Mouse (Mus musculus) cerebellum, adult 9-11 months (tissue): Measurements from ENCODE around the gene Gm20388.

Experiments
- DNase-seq: peaks from one replicate; pipeline ENCODE4 v3.0.0; 2022

Gene Gm20388

GRCm38 (mm10) chr8:121770845-121771752, 1860.5 kb downstream of the Gm20388 start:
- DNase-seq = no peak

GRCm38 (mm10) chr8:121773876-121774275, 1863.2 kb downstream of the Gm20388 start:
- DNase-seq = no peak

- peak; percentile 71 for DNase-seq
Observed at GRCm38 (mm10) chr8:121782493-121782892, 1871.9 kb downstream of the Gm20388 start.

DNA sequence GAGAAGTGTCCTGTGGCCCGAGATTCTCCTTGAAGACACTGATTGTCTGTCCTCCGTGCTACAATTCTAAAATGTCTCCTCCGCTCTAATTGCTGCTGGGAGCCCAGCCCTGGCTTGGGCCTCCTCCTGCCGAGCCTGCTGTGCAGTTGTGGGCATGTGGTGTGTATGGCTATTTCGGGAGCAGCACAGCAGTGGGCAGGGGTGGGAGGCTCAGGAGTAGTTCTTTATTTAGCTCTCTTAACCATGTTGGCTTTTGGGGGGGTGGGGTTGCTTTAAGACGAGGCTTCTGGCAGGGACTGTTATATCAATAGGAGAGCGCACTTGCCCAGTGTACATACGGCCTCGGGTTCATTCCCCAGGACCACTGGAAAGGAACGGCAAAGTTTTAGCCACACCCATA, 1875.9 kb downstream of the Gm20388 start:
- DNase-seq = no peak

DNA sequence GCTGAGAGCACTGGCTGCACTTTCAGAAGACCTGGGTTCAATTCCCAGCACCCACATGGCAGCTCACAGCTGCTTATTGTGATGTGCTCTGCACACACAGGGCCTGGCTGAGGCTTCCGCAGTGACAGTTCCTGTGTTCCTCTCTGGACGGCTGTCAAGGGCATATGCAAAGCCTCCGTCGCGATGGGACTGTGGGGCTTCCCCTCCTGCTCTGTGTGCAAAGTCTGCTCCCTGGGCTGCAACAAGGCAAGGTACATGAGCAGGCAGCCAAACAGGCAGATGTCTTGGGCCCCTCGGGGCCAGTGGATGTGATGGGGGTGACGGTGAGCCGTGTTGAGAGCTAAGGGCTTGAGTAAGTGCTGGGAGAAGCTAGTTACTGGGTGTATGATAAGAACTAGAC, 1878.1 kb downstream of the Gm20388 start:
- DNase-seq = no peak

DNA sequence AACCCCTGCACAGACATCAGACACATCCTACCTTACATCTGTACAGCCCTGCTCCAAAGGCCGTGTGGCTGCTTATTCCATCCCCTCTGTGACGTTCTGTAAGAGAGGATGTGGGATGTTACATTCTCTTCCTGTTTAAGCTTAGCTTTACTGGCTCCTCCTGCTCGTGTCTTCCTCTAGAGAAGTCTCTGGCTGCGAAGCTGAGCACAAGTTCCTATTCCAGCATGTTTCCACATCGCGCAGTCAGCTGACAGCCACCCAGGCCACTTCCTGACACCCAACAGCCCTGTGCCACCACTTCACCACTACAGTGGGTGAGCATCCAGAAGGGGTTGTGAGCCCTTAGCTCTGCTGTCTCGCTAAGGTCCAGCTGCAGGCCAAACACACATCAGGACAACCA, 1881.5 kb downstream of the Gm20388 start:
- no peak for DNase-seq

DNA sequence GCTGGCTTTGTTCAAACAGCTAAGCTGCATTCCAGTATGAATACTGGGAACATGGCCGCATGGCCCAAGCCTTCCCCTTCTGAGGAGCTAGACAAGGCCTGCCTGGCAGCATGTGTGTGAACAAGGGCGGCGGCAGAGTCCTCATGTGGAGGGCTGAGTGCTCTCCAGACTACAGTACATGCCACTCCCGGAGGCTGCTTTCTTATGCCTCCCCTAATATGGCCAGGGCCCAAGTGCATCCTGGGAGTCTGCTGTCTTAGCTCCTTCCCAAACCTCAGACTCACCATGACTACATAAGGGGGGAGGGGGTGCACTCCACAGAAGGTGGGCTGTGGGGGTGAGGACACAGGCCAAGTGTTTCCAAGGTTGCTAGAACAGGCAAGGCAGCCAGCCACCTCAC, 1882.0 kb downstream of the Gm20388 start:
- no peak for DNase-seq

GRCm38 (mm10) chr8:121794151-121794550, 1883.5 kb downstream of the Gm20388 start:
- no peak for DNase-seq

DNA sequence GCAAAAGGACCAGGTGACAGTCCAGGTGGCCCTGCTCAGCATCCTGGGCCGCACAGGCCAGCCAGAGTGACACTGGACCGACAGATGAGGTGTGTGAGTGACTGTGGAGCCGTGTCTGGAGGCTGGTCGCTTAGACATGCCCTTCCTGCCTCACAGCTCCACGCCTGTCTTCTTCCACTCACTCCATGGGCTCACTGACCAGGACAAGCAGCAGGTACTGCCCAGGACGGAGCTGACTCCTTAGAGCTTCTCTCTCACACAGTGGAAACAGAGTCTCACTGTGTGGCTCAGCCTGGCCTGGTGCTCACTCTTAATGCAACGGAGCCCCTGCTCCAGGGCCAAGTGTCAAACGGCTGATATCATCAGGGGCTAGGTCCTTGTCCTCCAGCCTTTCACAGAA, 1884.8 kb downstream of the Gm20388 start:
- no peak for DNase-seq

GRCm38 (mm10) chr8:121796406-121796805, 1885.8 kb downstream of the Gm20388 start:
- no peak for DNase-seq

- DNase-seq = no peak
Observed at GRCm38 (mm10) chr8:121798401-121798800, 1887.8 kb downstream of the Gm20388 start.

GRCm38 (mm10) chr8:121804829-121805228, 1894.2 kb downstream of the Gm20388 start:
- DNase-seq = peak; percentile 53

DNA sequence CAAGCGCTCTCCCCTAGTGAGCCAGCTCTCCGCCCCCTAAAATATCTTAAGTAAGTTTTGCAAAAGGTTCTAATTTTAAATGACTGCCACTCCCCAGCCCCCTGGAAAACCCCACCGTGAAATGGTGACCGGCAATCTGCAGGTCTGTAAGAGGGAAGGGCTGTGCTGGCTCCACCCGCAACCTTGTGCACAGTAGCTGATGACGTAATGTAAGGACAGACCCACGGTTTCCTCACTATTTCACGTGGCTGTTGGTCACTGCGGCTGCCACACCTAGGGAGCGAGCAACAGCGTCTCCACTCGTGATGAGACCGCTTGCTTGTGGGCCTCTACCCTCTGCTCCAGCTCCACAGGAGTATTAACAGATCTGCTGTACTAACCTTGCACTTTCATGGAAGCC, 1895.5 kb downstream of the Gm20388 start:
- no peak for DNase-seq

- no peak for DNase-seq
Observed at GRCm38 (mm10) chr8:121808032-121808431, 1897.4 kb downstream of the Gm20388 start.

GRCm38 (mm10) chr8:121809524-121810155, 1899.0 kb downstream of the Gm20388 start:
- no peak for DNase-seq

- no peak for DNase-seq
Observed at GRCm38 (mm10) chr8:121811502-121811901, 1900.9 kb downstream of the Gm20388 start.

GRCm38 (mm10) chr8:121811931-121812570, 1901.4 kb downstream of the Gm20388 start:
- no peak for DNase-seq

DNA sequence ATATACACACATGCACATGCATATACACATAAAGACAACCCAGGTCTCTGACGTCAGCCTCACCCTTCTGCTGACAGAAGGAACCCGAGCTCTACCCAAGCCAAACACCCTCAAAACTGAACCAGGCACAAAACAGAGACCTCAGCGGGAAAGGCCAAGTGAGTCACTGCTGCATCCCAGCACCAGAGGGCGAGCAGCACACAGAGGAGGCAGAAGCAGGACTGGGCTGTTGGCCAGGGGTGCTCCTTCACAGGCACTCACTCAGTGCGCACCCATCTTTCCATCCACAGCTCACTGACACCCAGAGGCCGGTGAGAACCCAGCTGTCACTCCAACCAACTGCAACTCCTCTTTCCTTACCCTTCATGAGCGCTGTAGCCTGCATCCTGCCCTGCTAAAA, 1907.6 kb downstream of the Gm20388 start:
- peak; percentile 5 for DNase-seq

GRCm38 (mm10) chr8:121820840-121821239, 1910.2 kb downstream of the Gm20388 start:
- DNase-seq = no peak

DNA sequence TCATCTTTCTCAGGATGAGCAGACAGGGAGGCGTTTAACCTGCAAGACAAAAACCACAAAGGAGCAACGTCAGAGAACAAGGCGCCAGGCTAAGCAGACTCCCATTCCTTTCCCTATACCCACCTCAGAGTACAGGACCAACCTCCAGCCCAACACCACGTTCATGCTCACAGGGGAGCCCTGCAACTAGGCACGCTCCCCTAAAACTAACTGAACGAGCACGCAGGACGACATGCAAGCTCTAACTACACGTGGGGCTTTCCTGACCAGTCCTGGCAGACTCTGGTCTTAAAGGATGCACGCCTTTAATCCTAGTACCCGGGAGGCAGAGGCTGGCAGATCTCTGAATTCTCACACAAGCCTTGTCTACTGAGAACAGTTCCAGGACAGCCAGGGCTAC, 1910.7 kb downstream of the Gm20388 start:
- DNase-seq = no peak

GRCm38 (mm10) chr8:121821770-121822169, 1911.1 kb downstream of the Gm20388 start:
- no peak for DNase-seq

DNA sequence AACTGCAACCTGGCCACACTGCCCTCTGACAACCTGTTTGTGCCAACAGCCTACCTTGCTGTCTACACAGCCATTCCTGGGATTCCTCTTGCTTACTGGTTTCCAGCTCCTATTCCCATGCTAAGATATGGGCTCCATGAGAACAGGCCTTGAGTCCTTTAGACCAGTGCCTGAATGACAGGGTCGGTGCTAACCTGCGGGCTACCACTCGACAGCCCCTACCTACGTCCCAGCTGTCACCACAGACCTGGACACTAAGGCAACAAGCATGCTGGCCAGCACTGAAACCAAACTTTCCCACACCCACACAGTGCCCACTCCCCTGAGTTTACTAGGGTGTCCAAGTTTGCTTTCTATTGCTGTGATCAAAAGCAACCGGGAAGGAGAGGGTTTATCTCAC, 1917.1 kb downstream of the Gm20388 start:
- peak; percentile 9 for DNase-seq

DNA sequence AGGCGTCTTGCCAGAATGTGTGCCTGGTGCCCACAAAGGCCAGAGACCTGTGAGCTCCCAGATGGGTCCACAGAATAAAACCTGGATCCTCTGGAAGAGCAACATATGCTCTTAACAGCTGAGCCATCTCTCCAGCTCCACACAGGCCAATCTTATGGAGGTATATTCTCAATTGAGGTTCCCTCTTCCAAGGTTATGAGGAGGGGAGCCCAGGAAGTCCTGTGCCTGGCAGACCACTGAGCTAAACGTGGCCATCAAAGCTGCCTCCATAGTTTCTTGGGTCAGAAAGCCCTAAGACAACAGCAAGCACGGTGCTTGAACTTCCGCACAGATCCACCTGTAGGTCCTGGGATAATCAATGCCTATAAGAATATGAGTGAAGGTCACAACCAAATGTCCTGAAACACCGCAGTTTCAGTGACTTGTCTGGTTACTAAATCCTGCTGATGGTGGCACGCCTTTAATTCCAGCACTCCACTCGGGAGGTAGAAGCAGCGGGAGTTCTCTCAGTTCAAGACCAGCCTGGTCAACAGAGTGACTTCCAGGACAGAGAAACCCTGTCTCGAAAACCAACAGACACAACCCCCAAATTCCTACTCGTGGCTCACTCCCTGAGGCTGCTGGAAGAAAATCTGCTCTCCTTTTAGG, 1917.9 kb downstream of the Gm20388 start:
- DNase-seq = peak; percentile 20
